8 mouse cellular contexts compared by ENCODE assay signal in genomic region chr3:97941440-97942259, GRCm38 (mm10). TPM values are rescaled to one million over a fixed set of nuclear protein-coding genes. Genes with fewer than 3 reads are reported as not detected.
DNase-seq lines count a peak whose midpoint lies in the region; ATAC-seq and TF ChIP-seq lines count a peak whose summit lies in the region.

No protein-coding gene starts in this region.

- peaks cover 44% of the 10 kb centered on the region for H3K4me1 ChIP-seq in lung, embryonic 14.5 days (ENCODE audit: insufficient read depth)
- H3K4me1 ChIP-seq in lung, adult 2 months (ENCODE audit: control insufficient read depth, insufficient read depth, low read length): peaks cover 9% of the 10 kb centered on the region
- peaks cover 42% of the 10 kb centered on the region for H3K4me1 ChIP-seq in forebrain, embryonic 14.5 days (ENCODE audit: control insufficient read depth, insufficient read depth, low read length)
- H3K4me1 ChIP-seq in limb, embryonic 12.5 days (replicated peaks): peaks cover 42% of the 10 kb centered on the region
- H3K4me1 ChIP-seq in stomach, embryonic 14.5 days (ENCODE audit: control insufficient read depth, insufficient read depth, low read length): peaks cover 49% of the 10 kb centered on the region

- no peak for TF ChIP-seq CTCF in lung, embryonic 14.5 days (IDR thresholded peaks at IDR 0.05; ENCODE audit: low read depth)
- TF ChIP-seq CTCF in lung, adult 2 months (IDR thresholded peaks at IDR 0.05; ENCODE audit: insufficient read depth, low read length): no peak

- no peaks in the 10 kb centered on the region for H3K27me3 ChIP-seq in lung, embryonic 14.5 days (ENCODE audit: insufficient read depth, low read length)
- H3K27me3 ChIP-seq in forebrain, embryonic 14.5 days (replicated peaks; ENCODE audit: control insufficient read depth, insufficient read depth, low read length): no peaks in the 10 kb centered on the region
- no peaks in the 10 kb centered on the region for H3K27me3 ChIP-seq in limb, embryonic 12.5 days
- H3K27me3 ChIP-seq in stomach, embryonic 14.5 days (ENCODE audit: control insufficient read depth, insufficient read depth, low read length): no peaks in the 10 kb centered on the region

- peak overlapping the region; percentile 85 for H3K27ac ChIP-seq in lung, embryonic 14.5 days (ENCODE audit: low read depth)
- H3K27ac ChIP-seq in forebrain, embryonic 14.5 days (ENCODE audit: low read depth, low read length): no peak overlapping the region
- H3K27ac ChIP-seq in limb, embryonic 12.5 days: peak overlapping the region; percentile 96
- H3K27ac ChIP-seq in stomach, embryonic 14.5 days (ENCODE audit: low read length): peak overlapping the region; percentile 86

- H3K4me2 ChIP-seq in lung, embryonic 14.5 days: peak overlapping the region; percentile 51
- peak overlapping the region; percentile 30 for H3K4me2 ChIP-seq in forebrain, embryonic 14.5 days (ENCODE audit: low read length)
- H3K4me2 ChIP-seq in limb, embryonic 12.5 days: peak overlapping the region; percentile 49
- H3K4me2 ChIP-seq in stomach, embryonic 14.5 days (replicated peaks; ENCODE audit: low read depth, low read length): peak overlapping the region; percentile 34

- peak overlapping the region; percentile 39 for H3K9ac ChIP-seq in lung, embryonic 14.5 days
- H3K9ac ChIP-seq in forebrain, embryonic 14.5 days (ENCODE audit: low read length): 0 out of 2 replicates have a peak overlapping the region, but pooled peaks have one; percentile 1
- peak overlapping the region; percentile 45; the same call in 1 of the 2 replicates for H3K9ac ChIP-seq in limb, embryonic 12.5 days (replicated peaks)
- no peak overlapping the region; the same call in 1 of the 2 replicates for H3K9ac ChIP-seq in stomach, embryonic 14.5 days (replicated peaks; ENCODE audit: low read depth, low read length)

- 0 out of 2 replicates have a peak overlapping the region, but pooled peaks have one; percentile 2 for H3K4me3 ChIP-seq in lung, embryonic 14.5 days (ENCODE audit: low read depth, low read length)
- no peak overlapping the region for H3K4me3 ChIP-seq in lung, adult 2 months (replicated peaks; ENCODE audit: extremely low read depth, low read depth, low read length)
- no peak overlapping the region for H3K4me3 ChIP-seq in forebrain, embryonic 14.5 days (ENCODE audit: low read depth, low read length)
- H3K4me3 ChIP-seq in limb, embryonic 12.5 days (replicated peaks): 0 out of 2 replicates have a peak overlapping the region, but pooled peaks have one; percentile 8
- H3K4me3 ChIP-seq in stomach, embryonic 14.5 days (ENCODE audit: low read depth, low read length): no peak overlapping the region

- 30% methylated on average over 11 of the region's 11 CpGs for WGBS in lung, embryonic 14.5 days
- WGBS in lung, adult 2 months: 51% methylated on average over 11 of the region's 11 CpGs
- 39% methylated on average over 11 of the region's 11 CpGs for WGBS in forebrain, embryonic 14.5 days
- 17% methylated on average over 11 of the region's 11 CpGs for WGBS in limb, embryonic 12.5 days
- 28% methylated on average over 11 of the region's 11 CpGs for WGBS in stomach, embryonic 14.5 days

- no peak for DNase-seq in lung, embryonic 14.5 days
- no peak for DNase-seq in lung, adult 2 months
- DNase-seq in forebrain, embryonic 14.5 days (ENCODE audit: low spot score): no peak
- no peak for DNase-seq in Muller cell, postnatal 12 days (ENCODE audit: inconsistent ontology term)
- DNase-seq in layer of hippocampus, adult 9-10 months (ENCODE audit: low spot score): no peak
- DNase-seq in kidney, adult 8-10 months: no peak

- H3K9me3 ChIP-seq in lung, embryonic 14.5 days (ENCODE audit: low read depth, low read length): no peaks in the 10 kb centered on the region
- H3K9me3 ChIP-seq in forebrain, embryonic 14.5 days (replicated peaks; ENCODE audit: control insufficient read depth, low read length): no peaks in the 10 kb centered on the region
- 0 out of 2 replicates have a peak, but pooled peaks cover 4% of the 10 kb centered on the region for H3K9me3 ChIP-seq in limb, embryonic 12.5 days
- H3K9me3 ChIP-seq in stomach, embryonic 14.5 days (ENCODE audit: control insufficient read depth, low read depth, low read length): no peaks in the 10 kb centered on the region

- TF ChIP-seq POLR2A in lung, adult 2 months (IDR thresholded peaks at IDR 0.05; ENCODE audit: borderline replicate concordance, extremely low read depth, low read depth, low read length): no peak

- ATAC-seq in lung, embryonic 14.5 days (ENCODE audit: insufficient read depth): no peak
- ATAC-seq in forebrain, embryonic 14.5 days: no peak
- ATAC-seq in limb, embryonic 12.5 days (ENCODE audit: insufficient number of reproducible peaks, insufficient read depth, low FRiP score, low TSS enrichment, low read depth): no peak
- ATAC-seq in stomach, embryonic 14.5 days (ENCODE audit: insufficient number of reproducible peaks, insufficient read depth, low FRiP score, low read depth): no peak

- no peaks in the 10 kb centered on the region for H3K36me3 ChIP-seq in lung, embryonic 14.5 days (ENCODE audit: insufficient read depth)
- no peaks in the 10 kb centered on the region for H3K36me3 ChIP-seq in forebrain, embryonic 14.5 days (ENCODE audit: control insufficient read depth, insufficient read depth, low read length)
- no peaks in the 10 kb centered on the region for H3K36me3 ChIP-seq in limb, embryonic 12.5 days
- H3K36me3 ChIP-seq in stomach, embryonic 14.5 days (ENCODE audit: control insufficient read depth, insufficient read depth, low read length): no peaks in the 10 kb centered on the region

RNA-seq across cellular contexts. Expression of gene Sec22b, which starts 40.7 kb away (rescaled TPM):
- 158 and 160 TPM in 2 replicates for polyA plus RNA-seq in lung, embryonic 14.5 days (2014; fragmentation: Nextera tagmentation; extraction: Ambion mirVana)
- polyA plus RNA-seq in lung, adult 2 months (2012; rRNA removed): 25.9 TPM in 2 replicates
- 124 and 130 TPM in 2 replicates for polyA plus RNA-seq in forebrain, embryonic 14.5 days (2014; fragmentation: Nextera tagmentation; extraction: Ambion mirVana)
- polyA plus RNA-seq in limb, embryonic 12.5 days (2016; fragmentation: Nextera tagmentation; extraction: Ambion mirVana): 122 and 130 TPM in 2 replicates
- polyA plus RNA-seq in stomach, embryonic 14.5 days (2014; fragmentation: Nextera tagmentation; extraction: Ambion mirVana): 159 and 173 TPM in 2 replicates

RNA-seq across cellular contexts. Expression of gene Pde4dip, which starts 53.1 kb away (rescaled TPM):
- 20.1 and 22.1 TPM in 2 replicates for polyA plus RNA-seq in lung, embryonic 14.5 days (2014; fragmentation: Nextera tagmentation; extraction: Ambion mirVana)
- polyA plus RNA-seq in lung, adult 2 months (2012; rRNA removed): 26.8 and 68.2 TPM in 2 replicates
- 50.6 and 62.8 TPM in 2 replicates for polyA plus RNA-seq in forebrain, embryonic 14.5 days (2014; fragmentation: Nextera tagmentation; extraction: Ambion mirVana)
- polyA plus RNA-seq in limb, embryonic 12.5 days (2016; fragmentation: Nextera tagmentation; extraction: Ambion mirVana): 31.9 and 35.8 TPM in 2 replicates
- polyA plus RNA-seq in stomach, embryonic 14.5 days (2014; fragmentation: Nextera tagmentation; extraction: Ambion mirVana): 27.1 and 29.5 TPM in 2 replicates

Comparison
In these comparisons a context has a peak if more than half of its experiments do, and no peak if none do; other contexts are left out.
1. H3K4me3 ChIP-seq: peak in lung, embryonic 14.5 days (single experiment) and limb, embryonic 12.5 days (single experiment); none in lung, adult 2 months (single experiment), forebrain, embryonic 14.5 days (single experiment) and stomach, embryonic 14.5 days (single experiment).
2. Peak in every context shown above with its lines, with median percentiles within 50 percentile points of each other: H3K4me2 ChIP-seq.